Mouse (Mus musculus): ENCODE measurements around the gene Dalrd3. TPM values are rescaled to one million over a fixed set of nuclear protein-coding genes. Genes with fewer than 3 reads are reported as not detected.

Dalrd3 gene
- total RNA-seq (2012; rRNA removed) (64.9 and 85.8 TPM in 2 replicates), polyA plus RNA-seq (2012; ENCODE audit: insufficient read depth in 1 of 2, insufficient read length in 2 of 2, low read depth in 1 of 2, low replicate concordance in 2 of 2, missing spikeins in 1 of 2) (100 to 1,000 TPM in 1 of 2 experiments, not detected in 1; 126 TPM)

GRCm38 (mm10) chr9:108569381-108570206 is at the start of gene Dalrd3:
Gene Dalrd3, plus strand, starts transcription at chr9:108569886.
- Histone ChIP-seq H3K36me3 (ENCODE audit: control insufficient read depth in 1 of 2, insufficient read depth in 2 of 2, low read length in 2 of 2) (peaks cover 0 to 12% of the 10 kb centered on the region in 2 experiments), H3K9me3 (replicated peaks; ENCODE audit: insufficient read depth, low read length) (no peaks in the 10 kb centered on the region), H3K4me1 (ENCODE audit: control insufficient read depth in 1 of 2, insufficient read depth in 2 of 2, low read length in 2 of 2) (peaks cover 0 to 24% of the 10 kb centered on the region in 2 experiments; a peak in 3 of 4 replicates), H3K4me3 (ENCODE audit: control insufficient read depth in 1 of 2, insufficient read depth in 1 of 2, low read depth in 2 of 2, low read length in 2 of 2) (peak within 1 kb of the TSS; percentile 59 to 79), H3K27me3 (ENCODE audit: control insufficient read depth in 1 of 2, insufficient read depth in 2 of 2, low read length in 2 of 2) (no peaks in the 10 kb centered on the region), H3K27ac (ENCODE audit: control insufficient read depth, low read depth, low read length) (peak within 1 kb of the TSS; percentile 90), H3K9ac (ENCODE audit: control insufficient read depth, low read depth, low read length, poor library complexity, severe bottlenecking) (peak within 1 kb of the TSS; percentile 89), H3K79me2 (ENCODE audit: control insufficient read depth, insufficient read depth, low read length, poor library complexity) (peaks cover 28% of the 10 kb centered on the region)
- peak; percentile 98 for DNase-seq (ENCODE audit: low read depth, low spot score)
- 0 out of 2 replicates have a peak, but pooled peaks have one; percentile 9 for TF ChIP-seq SMC3 (IDR thresholded peaks at IDR 0.05; ENCODE audit: low read depth, low read length)
- peak; percentile 58 for TF ChIP-seq MAX (IDR thresholded peaks at IDR 0.05; ENCODE audit: low read length)
- peak in 1 of 2 experiments; percentile 76; a peak in 2 of 4 replicates for TF ChIP-seq POLR2A (IDR thresholded peaks at IDR 0.05; ENCODE audit: control insufficient read depth in 1 of 2, insufficient read depth in 1 of 2, low read depth in 1 of 2, low read length in 2 of 2, poor library complexity in 1 of 2)
- peak; percentile 97 for TF ChIP-seq SIN3A (IDR thresholded peaks at IDR 0.05; ENCODE audit: low read length)
- no peak for TF ChIP-seq TCF12 (IDR thresholded peaks at IDR 0.05; ENCODE audit: low read depth, low read length)
- TF ChIP-seq ELF1 (IDR thresholded peaks at IDR 0.05; ENCODE audit: low read depth, low read length), result peak; percentile 96
- peak; percentile 95 for TF ChIP-seq MXI1 (IDR thresholded peaks at IDR 0.05; ENCODE audit: low read depth, low read length)
- TF ChIP-seq ZMIZ1 (IDR thresholded peaks at IDR 0.05; ENCODE audit: low read depth, low read length), result no peak
- peak; percentile 50 for TF ChIP-seq NRF1 (IDR thresholded peaks at IDR 0.05; ENCODE audit: insufficient read depth, low read depth, low read length, poor library complexity, severe bottlenecking)
- TF ChIP-seq POLR2AphosphoS2 (IDR thresholded peaks at IDR 0.05; ENCODE audit: low read length), result peak; percentile 85
- peak; percentile 22; the same call in 1 of the 2 replicates for TF ChIP-seq GATA1 (IDR thresholded peaks at IDR 0.05; ENCODE audit: low read depth, low read length)
- 0 out of 2 replicates have a peak, but pooled peaks have one; percentile 12 for TF ChIP-seq ZNF384 (IDR thresholded peaks at IDR 0.05; ENCODE audit: low read depth, low read length)
- no peak for TF ChIP-seq MEF2A (IDR thresholded peaks at IDR 0.05; ENCODE audit: extremely low read depth, insufficient replicate concordance, low read depth, low read length, poor library complexity, severe bottlenecking)
- peak; percentile 89 for TF ChIP-seq MAZ (IDR thresholded peaks at IDR 0.05; ENCODE audit: low read depth, low read length)
- TF ChIP-seq EP300 (IDR thresholded peaks at IDR 0.05; ENCODE audit: low read depth in 1 of 2, low read length in 2 of 2), result 0 out of 4 replicates have a peak, but pooled peaks of 1 of the 2 experiments have one; percentile 7
- no peak for TF ChIP-seq TAL1 (IDR thresholded peaks at IDR 0.05; ENCODE audit: low read length)
- TF ChIP-seq ETS1 (IDR thresholded peaks at IDR 0.05; ENCODE audit: low read depth, low read length), result peak; percentile 22; the same call in 1 of the 2 replicates
- peak; percentile 83 for TF ChIP-seq HCFC1 (IDR thresholded peaks at IDR 0.05; ENCODE audit: low read depth, low read length)
- TF ChIP-seq NELFE (IDR thresholded peaks at IDR 0.05; ENCODE audit: low read depth, low read length), result peak; percentile 50
